Mouse (Mus musculus): ENCODE measurements at regions not wholly inside any gene's neighbourhood (a gene's known extent, or its start where the extent isn't known, plus 50 kb on each side); places are given as distances from the start of the nearest gene placed in this dataset.

GRCm38 (mm10) chr1:33040740-33041139, 493.6 kb upstream of the Gm5415 start:
- DNase-seq = no peak

- DNase-seq = no peak
Observed at GRCm38 (mm10) chr1:33031991-33032390, 484.9 kb upstream of the Gm5415 start.

GRCm38 (mm10) chr1:33026683-33027415, 479.8 kb upstream of the Gm5415 start:
- DNase-seq = no peak

GRCm38 (mm10) chr1:33025379-33025778, 478.3 kb upstream of the Gm5415 start:
- no peak for DNase-seq

- DNase-seq = no peak
Observed at GRCm38 (mm10) chr1:33022852-33023251, 475.8 kb upstream of the Gm5415 start.

GRCm38 (mm10) chr1:33003992-33004391, 456.9 kb upstream of the Gm5415 start:
- no peak for DNase-seq

- DNase-seq = no peak
Observed at GRCm38 (mm10) chr1:32964957-32965356, 417.9 kb upstream of the Gm5415 start.

- no peak for DNase-seq
Observed at GRCm38 (mm10) chr1:32959316-32959715, 412.2 kb upstream of the Gm5415 start.

GRCm38 (mm10) chr1:32946254-32946653, 399.2 kb upstream of the Gm5415 start:
- DNase-seq = no peak

GRCm38 (mm10) chr1:32930381-32930780, 383.3 kb upstream of the Gm5415 start:
- DNase-seq = no peak

- no peak for DNase-seq
Observed at GRCm38 (mm10) chr1:32902437-32902836, 355.3 kb upstream of the Gm5415 start.

GRCm38 (mm10) chr1:32887728-32888127, 340.6 kb upstream of the Gm5415 start:
- DNase-seq = no peak

- no peak for DNase-seq
Observed at GRCm38 (mm10) chr1:32872920-32873319, 325.8 kb upstream of the Gm5415 start.

- no peak for DNase-seq
Observed at GRCm38 (mm10) chr1:32866111-32866510, 319.0 kb upstream of the Gm5415 start.

- DNase-seq = no peak
Observed at GRCm38 (mm10) chr1:32858040-32858439, 310.9 kb upstream of the Gm5415 start.

All from lung, postnatal 4 days (tissue).